Mouse (Mus musculus): ENCODE results near the gene Hist1h2ak. TPM values are rescaled to one million over a fixed set of nuclear protein-coding genes. Genes with fewer than 3 reads are reported as not detected.
"Not testable (repeated sequence)": the region's sequence is repeated elsewhere in the genome, so short reads cannot be mapped to it uniquely, and the experiment has no call there.

Gene Hist1h2ak
- total RNA-seq (2021) (1 to 10 TPM; 1.3 to 4.2 TPM), polyA plus RNA-seq (2012; rRNA removed) (0.62 TPM in 1 of 2 replicates, not detected in the other)
- long read RNA-seq, result 0 reads

DNA sequence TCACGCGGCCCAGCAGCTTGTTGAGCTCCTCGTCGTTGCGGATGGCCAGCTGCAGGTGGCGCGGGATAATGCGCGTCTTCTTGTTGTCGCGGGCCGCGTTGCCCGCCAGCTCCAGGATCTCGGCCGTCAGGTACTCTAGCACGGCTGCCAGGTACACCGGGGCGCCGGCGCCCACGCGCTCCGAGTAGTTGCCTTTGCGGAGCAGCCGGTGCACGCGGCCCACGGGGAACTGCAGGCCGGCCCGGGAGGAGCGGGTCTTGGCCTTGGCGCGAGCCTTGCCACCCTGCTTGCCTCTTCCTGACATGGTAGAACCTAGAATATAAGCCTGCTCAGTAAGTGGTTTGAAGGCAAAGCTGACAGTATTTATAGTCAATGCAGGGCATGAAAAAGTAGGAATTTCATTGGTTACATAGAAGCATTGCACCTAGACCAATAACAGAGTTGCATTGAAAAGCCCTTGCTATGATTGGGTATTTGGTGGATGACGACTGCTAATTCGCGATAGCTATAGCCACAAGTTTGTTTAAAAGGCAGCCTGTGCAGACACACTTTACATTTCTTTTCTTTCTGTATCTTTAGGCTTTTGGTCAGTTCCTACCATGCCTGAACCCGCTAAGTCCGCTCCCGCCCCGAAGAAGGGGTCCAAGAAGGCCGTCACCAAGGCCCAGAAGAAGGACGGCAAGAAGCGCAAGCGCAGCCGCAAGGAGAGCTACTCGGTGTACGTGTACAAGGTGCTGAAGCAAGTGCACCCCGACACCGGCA, at the start of gene Hist1h2ak, which contains the start of gene Hist1h2bn:
Gene Hist1h2ak (minus strand): TSS at position 304 of the 762 bp plus-strand sequence.
Gene Hist1h2bn (plus strand): TSS at position 600 of the 762 bp plus-strand sequence.
- not testable (repeated sequence) for H3K4me1 ChIP-seq (ENCODE audit: control insufficient read depth, insufficient read depth, low read length); H3K27me3 ChIP-seq (ENCODE audit: control insufficient read depth, insufficient read depth, low read length); H3K79me2 ChIP-seq (replicated peaks; ENCODE audit: control insufficient read depth, insufficient read depth, low read length); H3K36me3 ChIP-seq (ENCODE audit: control insufficient read depth, insufficient read depth, low read length)
- Histone ChIP-seq H3K27ac (peak within 1 kb of the TSS; percentile 59; the same call in 1 of the 2 replicates), H3K9ac (ENCODE audit: low read depth, low read length) (peak within 1 kb of the TSS; percentile 77), H3K4me3 (peak within 1 kb of the TSS; percentile 60)
- peak; percentile 62 to 68 for DNase-seq
- intact Hi-C loops (cut with DNase I), result loop anchor here (2.0 to 10.0 kb wide), 4 partner anchors 33 to 1981 kb away; partner anchors contain the start of genes Hist1h1c, Hist1h2ac, Hist1h2ag and Hist1h2an
- TF ChIP-seq CTCF (IDR thresholded peaks at IDR 0.05), result peak; percentile 24; the same call in 1 of the 2 replicates
- TF ChIP-seq POLR2A (IDR thresholded peaks at IDR 0.05; ENCODE audit: insufficient read depth, low read depth, low read length), result peak; percentile 61; the same call in 1 of the 2 replicates
- WGBS, result under 1% methylated on average over 48 of the region's 50 CpGs

DNA sequence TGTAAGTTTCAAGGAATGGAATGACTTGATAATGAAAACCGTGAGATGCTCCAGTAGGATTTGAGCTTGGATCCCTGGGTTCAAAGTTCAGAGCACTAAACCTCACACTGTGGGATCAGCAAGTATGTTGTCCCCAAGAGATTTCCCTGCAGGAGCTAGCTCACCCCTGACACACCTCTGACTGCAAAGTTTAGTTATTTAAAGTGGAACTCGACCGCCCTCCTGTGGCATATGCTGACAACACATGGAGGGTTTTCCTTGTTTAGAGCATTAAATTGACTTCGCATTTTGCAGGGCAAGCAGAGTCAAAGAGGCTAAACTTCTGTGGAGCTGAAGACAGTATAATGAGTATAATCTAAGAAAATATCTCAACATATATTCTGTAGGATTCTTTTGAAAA, 49.4 kb upstream of the Hist1h2ak start:
- H3K79me2 ChIP-seq (replicated peaks; ENCODE audit: control insufficient read depth, insufficient read depth, low read length); H3K4me1 ChIP-seq (ENCODE audit: control insufficient read depth, insufficient read depth, low read length); H3K4me3 ChIP-seq; DNase-seq; H3K27ac ChIP-seq; H3K27me3 ChIP-seq (ENCODE audit: control insufficient read depth, insufficient read depth, low read length); H3K36me3 ChIP-seq (ENCODE audit: control insufficient read depth, insufficient read depth, low read length); H3K9ac ChIP-seq (ENCODE audit: low read depth, low read length); intact Hi-C loops (cut with DNase I): not testable (repeated sequence)
- WGBS, result no CpG with 5 or more reads among the region's 4 CpGs

DNA sequence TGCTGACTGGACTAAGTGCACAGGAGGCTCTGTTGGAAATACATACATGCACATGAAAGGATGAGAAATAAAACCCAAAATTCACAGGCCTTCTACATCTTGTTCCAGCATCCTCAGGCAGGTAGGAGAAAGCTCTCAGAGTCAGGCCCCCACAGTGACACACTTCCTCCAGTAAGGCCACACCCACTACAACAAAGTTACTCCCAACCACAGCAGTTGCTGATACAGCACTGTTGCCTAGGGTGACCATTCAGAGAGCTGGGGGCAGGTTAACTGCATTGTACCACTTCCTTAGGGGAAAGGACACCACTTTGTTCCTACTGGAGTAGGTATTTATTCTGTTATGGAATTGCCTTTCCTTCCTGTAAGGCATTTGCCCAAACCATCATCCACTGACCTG, 43.5 kb upstream of the Hist1h2ak start:
- H3K4me3 ChIP-seq, result not testable (repeated sequence)

DNA sequence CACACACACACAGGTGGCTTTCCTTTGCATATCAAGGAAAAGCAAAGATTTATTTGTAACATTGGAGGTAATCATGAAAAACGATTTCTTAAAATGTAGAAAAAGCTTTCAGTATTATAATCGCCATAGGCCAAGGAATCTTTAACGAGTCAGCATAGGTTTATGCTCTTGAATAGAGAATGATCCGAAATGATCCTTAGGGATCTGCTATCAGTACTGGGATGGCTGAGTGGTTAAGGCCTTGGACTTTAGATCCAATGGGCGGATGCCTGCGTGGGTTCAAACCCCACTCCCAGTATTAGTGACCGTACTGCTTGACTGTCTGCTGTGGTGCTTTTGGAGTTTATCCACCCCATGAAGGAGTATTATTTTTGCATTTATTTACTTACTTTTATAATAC, 42.0 kb upstream of the Hist1h2ak start:
- DNase-seq, result no peak
- no peak overlapping the region for H3K4me3 ChIP-seq
- no peak for TF ChIP-seq POLR2A (IDR thresholded peaks at IDR 0.05; ENCODE audit: insufficient read depth, low read depth, low read length)
- no peak for TF ChIP-seq CTCF (IDR thresholded peaks at IDR 0.05)
- TF ChIP-seq EP300 (IDR thresholded peaks at IDR 0.05; ENCODE audit: insufficient read depth, low read depth, low read length), result no peak
- no peaks in the 10 kb centered on the region for H3K79me2 ChIP-seq (replicated peaks; ENCODE audit: control insufficient read depth, insufficient read depth, low read length)
- H3K27ac ChIP-seq, result no peak overlapping the region
- H3K27me3 ChIP-seq (ENCODE audit: control insufficient read depth, insufficient read depth, low read length), result no peaks in the 10 kb centered on the region
- no peak overlapping the region for H3K9ac ChIP-seq (ENCODE audit: low read depth, low read length)
- H3K36me3 ChIP-seq (ENCODE audit: control insufficient read depth, insufficient read depth, low read length), result no peaks in the 10 kb centered on the region
- intact Hi-C loops (cut with DNase I), result no loop called here
- H3K4me1 ChIP-seq (ENCODE audit: control insufficient read depth, insufficient read depth, low read length), result no peaks in the 10 kb centered on the region; the same call in 1 of the 2 replicates
- 89% methylated on average over 7 of the region's 7 CpGs for WGBS

More for the DNA sequence above, 43.5 kb upstream of the Hist1h2ak start:
- H3K79me2 ChIP-seq (replicated peaks; ENCODE audit: control insufficient read depth, insufficient read depth, low read length); H3K27ac ChIP-seq; H3K36me3 ChIP-seq (ENCODE audit: control insufficient read depth, insufficient read depth, low read length); DNase-seq; H3K4me1 ChIP-seq (ENCODE audit: control insufficient read depth, insufficient read depth, low read length); H3K27me3 ChIP-seq (ENCODE audit: control insufficient read depth, insufficient read depth, low read length); intact Hi-C loops (cut with DNase I); H3K9ac ChIP-seq (ENCODE audit: low read depth, low read length): not testable (repeated sequence)

DNA sequence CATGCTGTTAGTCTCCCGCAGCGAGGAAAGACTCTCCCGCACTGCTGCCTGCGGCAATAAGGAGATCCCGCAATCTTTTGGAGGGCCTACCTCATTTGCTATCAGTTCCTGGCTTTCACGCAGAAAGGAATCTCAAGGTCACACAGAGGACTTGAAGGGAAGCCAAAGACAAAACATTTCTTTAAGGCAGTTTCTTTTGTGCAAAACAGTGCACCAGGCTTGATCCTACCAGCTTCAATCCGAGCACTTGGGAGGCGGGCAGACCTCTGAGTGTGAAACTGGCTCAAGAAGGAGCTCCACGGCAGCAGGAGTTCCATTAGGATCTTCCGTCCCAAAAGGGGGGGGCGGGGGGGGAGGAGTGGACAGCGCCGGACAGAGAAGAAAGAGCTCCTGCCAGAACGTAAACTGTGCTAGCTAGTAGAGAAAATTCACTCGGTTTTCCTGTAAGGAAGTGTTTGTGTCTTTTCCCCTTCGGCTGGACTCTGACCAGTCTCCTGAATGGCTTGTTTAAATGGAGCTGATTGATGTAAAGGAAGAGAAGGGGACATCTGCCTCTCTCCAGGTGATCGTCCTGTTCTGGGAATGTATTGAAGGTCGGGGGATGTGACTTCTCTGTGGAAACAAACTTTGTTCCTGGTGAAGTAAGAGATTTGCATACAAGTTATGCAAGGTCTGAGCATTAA, 37.1 kb upstream of the Hist1h2ak start:
- Histone ChIP-seq H3K27me3 (ENCODE audit: control insufficient read depth, insufficient read depth, low read length) (no peaks in the 10 kb centered on the region), H3K9ac (ENCODE audit: low read depth, low read length) (no peak overlapping the region; the same call in none of the 2 replicates), H3K4me1 (ENCODE audit: control insufficient read depth, insufficient read depth, low read length) (no peaks in the 10 kb centered on the region; the same call in 1 of the 2 replicates), H3K27ac (no peak overlapping the region), H3K36me3 (ENCODE audit: control insufficient read depth, insufficient read depth, low read length) (no peaks in the 10 kb centered on the region), H3K4me3 (no peak overlapping the region), H3K79me2 (replicated peaks; ENCODE audit: control insufficient read depth, insufficient read depth, low read length) (no peaks in the 10 kb centered on the region)
- DNase-seq, result no peak
- TF ChIP-seq EP300 (IDR thresholded peaks at IDR 0.05; ENCODE audit: insufficient read depth, low read depth, low read length) (no peak), POLR2A (IDR thresholded peaks at IDR 0.05; ENCODE audit: insufficient read depth, low read depth, low read length) (no peak), CTCF (IDR thresholded peaks at IDR 0.05) (no peak)
- 10% methylated on average over 18 of the region's 18 CpGs for WGBS
- intact Hi-C loops (cut with DNase I), result no loop called here

DNA sequence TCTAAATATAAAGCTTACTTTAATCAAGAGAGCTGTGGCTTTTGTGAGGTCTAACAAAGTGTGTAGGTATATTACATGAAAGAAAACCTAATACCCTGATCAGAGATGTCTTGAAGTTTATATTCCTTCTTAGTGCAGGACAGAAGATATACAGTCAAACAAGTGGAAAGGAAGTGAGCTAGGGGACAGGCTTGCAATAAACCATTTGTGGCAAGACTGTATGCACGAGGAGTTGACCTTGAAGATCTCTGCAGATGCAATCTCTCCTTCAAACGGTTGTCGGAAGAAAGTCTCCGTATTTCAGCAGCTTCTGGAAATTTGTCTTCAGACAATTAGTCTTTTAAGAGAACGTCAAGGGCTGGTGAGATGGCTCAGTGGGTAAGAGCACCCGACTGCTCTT, 36.3 kb upstream of the Hist1h2ak start:
- H3K36me3 ChIP-seq (ENCODE audit: control insufficient read depth, insufficient read depth, low read length), result no peaks in the 10 kb centered on the region
- intact Hi-C loops (cut with DNase I), result loop anchor here (10.0 kb wide), 1 partner anchor 1795 kb away; the partner anchor contains the start of gene Hist1h4d
- no peaks in the 10 kb centered on the region; the same call in 1 of the 2 replicates for H3K4me1 ChIP-seq (ENCODE audit: control insufficient read depth, insufficient read depth, low read length)
- 65% methylated on average over 6 of the region's 6 CpGs for WGBS
- H3K79me2 ChIP-seq (replicated peaks; ENCODE audit: control insufficient read depth, insufficient read depth, low read length), result no peaks in the 10 kb centered on the region
- no peak overlapping the region for H3K27ac ChIP-seq
- no peak for DNase-seq
- no peak overlapping the region for H3K9ac ChIP-seq (ENCODE audit: low read depth, low read length)
- H3K4me3 ChIP-seq, result no peak overlapping the region
- TF ChIP-seq CTCF (IDR thresholded peaks at IDR 0.05) (no peak), EP300 (IDR thresholded peaks at IDR 0.05; ENCODE audit: insufficient read depth, low read depth, low read length) (no peak), POLR2A (IDR thresholded peaks at IDR 0.05; ENCODE audit: insufficient read depth, low read depth, low read length) (no peak)
- H3K27me3 ChIP-seq (ENCODE audit: control insufficient read depth, insufficient read depth, low read length), result no peaks in the 10 kb centered on the region

Data from heart, adult 2 months (tissue).